Mouse (Mus musculus) cortical plate, adult 2 months (tissue): ENCODE measurements around the gene Dnajb2. TPM values are rescaled to one million over a fixed set of nuclear protein-coding genes. Genes with fewer than 3 reads are reported as not detected.
A peak's percentile ranks its signal among the peaks of the same experiment; 100 is the strongest.

Experiments
- H3K27ac ChIP-seq: fragments of 200-500 bp; 2 replicates; pipeline ENCODE4 v1.5.1; 2012; ENCODE audit warnings: low read length, control low read depth, inconsistent platforms; ENCODE audit not compliant: insufficient read depth
- H3K4me1 ChIP-seq: fragments of 200-500 bp; 2 replicates; pipeline ENCODE4 v1.6.1; 2011; ENCODE audit warnings: low read length; ENCODE audit not compliant: control insufficient read depth, insufficient read depth
- H3K4me3 ChIP-seq: fragments of 200-500 bp; 2 replicates; pipeline ENCODE4 v1.5.1; 2011; ENCODE audit warnings: mild to moderate bottlenecking, low read length, control low read depth; ENCODE audit not compliant: insufficient read depth
- CTCF ChIP-seq: fragments of 200-500 bp; IDR thresholded peaks from 2 replicates; pipeline ENCODE4 v1.5.1; 2011; ENCODE audit warnings: mild to moderate bottlenecking, control low read depth, low read length; ENCODE audit not compliant: insufficient read depth; ENCODE audit errors: extremely low read depth
- POLR2A ChIP-seq: fragments of 200-500 bp; IDR thresholded peaks from 2 replicates; pipeline ENCODE4 v1.6.1; 2011; ENCODE audit warnings: mild to moderate bottlenecking, low read length, control low read depth; ENCODE audit not compliant: insufficient read depth; ENCODE audit errors: extremely low read depth
- polyA plus RNA-seq: library from polyadenylated mRNA; depleted of rRNA; stranded (reverse); fragments of >200 nt; gene quantifications from 2 replicates; pipeline ENCODE4 v1.2.3, GENCODE M21; 2012; rRNA removed

Gene Dnajb2
- polyA plus RNA-seq, 1 experiment, result 115 TPM

DNA sequence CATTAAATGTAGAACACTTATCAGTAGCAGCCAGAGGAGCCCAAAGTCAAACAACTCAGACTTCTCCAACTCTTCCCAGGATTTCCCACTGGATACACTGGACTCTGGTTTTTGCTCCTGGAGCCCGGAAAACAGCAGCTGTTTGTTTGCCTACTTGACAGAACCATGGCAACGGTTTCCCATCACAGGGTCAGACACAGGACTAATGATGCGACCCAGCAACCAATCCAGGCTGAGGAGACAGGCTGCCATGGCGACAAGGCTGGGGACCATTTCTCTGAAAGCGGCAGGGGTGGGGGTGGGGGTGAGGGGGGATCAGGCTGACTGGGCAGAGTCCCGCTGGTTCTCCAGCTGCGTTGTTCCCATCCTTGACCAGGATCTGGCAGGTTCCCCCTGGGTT lies 53.2 kb downstream of the Dnajb2 start:
- H3K27ac ChIP-seq, result no peak overlapping the region
- H3K4me1 ChIP-seq, result peaks cover 6% of the 10 kb centered on the region
- no peak overlapping the region for H3K4me3 ChIP-seq
- TF ChIP-seq POLR2A, result no peak
- no peak for TF ChIP-seq CTCF

DNA sequence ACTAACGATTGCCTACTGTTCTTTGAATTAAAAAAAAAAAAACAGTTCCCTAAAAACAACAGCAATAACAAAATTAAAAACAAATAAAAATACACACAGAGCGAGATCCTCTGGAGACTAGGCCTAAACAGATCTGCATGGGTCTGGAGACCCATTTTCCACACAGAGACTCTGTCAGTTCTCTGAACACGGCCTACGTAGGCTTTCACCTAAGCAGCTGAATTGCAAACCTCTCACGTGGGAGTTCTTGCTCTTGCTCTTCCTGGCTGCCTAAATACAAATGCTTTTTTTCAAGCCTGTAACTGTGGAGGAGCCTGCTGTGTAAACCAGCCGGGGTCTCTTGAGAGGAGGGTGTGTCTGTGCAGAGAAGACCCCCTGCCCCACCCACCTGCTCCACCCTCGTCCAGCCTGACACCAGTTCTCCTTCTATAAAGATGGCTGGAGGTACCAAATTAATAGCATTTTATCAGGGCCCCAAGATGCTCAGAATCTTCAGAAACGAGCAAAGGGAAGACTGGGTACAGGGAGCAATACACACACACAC lies 53.8 kb downstream of the Dnajb2 start:
- Histone ChIP-seq H3K4me3 (no peak overlapping the region), H3K4me1 (peaks cover 6% of the 10 kb centered on the region), H3K27ac (peak overlapping the region; percentile 76)
- TF ChIP-seq CTCF, result no peak
- no peak for TF ChIP-seq POLR2A

DNA sequence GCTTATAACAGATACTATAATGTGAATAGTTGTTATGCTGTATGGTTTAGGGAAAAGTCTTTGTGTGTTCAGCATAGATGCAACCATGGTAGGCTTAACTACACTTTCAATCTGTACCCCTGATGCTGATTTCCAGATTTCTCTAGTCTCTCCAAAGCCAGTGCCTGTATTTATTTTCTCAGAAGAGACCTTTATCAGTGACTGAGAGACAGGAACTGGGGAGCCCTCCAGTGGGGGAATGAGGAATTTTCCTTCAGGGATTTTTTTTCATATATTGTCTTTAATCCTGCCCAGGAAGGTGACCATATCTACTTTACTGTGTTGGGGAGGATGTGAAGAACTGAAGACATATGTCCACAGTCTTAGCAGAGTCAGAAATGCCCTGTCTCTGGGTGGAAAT lies 54.4 kb downstream of the Dnajb2 start:
- Histone ChIP-seq H3K4me3 (no peak overlapping the region), H3K4me1 (peaks cover 6% of the 10 kb centered on the region), H3K27ac (no peak overlapping the region)
- TF ChIP-seq POLR2A (no peak), CTCF (peak; percentile 33; the same call in 1 of the 2 replicates)

DNA sequence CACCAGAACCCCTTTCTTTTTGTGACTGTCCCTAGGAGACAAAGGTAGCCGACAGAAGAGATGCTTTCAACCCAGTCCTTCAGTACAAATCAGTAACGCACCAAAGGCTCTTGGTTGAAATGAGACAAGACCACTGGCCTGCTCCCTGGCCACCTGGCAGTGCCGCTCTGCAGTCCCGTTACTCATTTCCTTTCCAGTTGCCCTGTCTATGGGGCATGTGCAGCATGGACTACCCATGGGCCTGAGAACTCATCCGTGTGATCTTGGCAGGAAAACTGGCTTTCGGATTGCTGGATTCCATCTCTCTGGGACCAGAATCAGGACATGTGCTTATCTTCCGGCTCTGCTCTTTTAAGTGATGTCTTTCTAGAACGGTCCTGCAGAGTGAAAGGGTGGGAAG lies 55.1 kb downstream of the Dnajb2 start:
- H3K27ac ChIP-seq, result no peak overlapping the region
- peaks cover 8% of the 10 kb centered on the region for H3K4me1 ChIP-seq
- no peak overlapping the region for H3K4me3 ChIP-seq
- TF ChIP-seq CTCF (no peak), POLR2A (no peak)

DNA sequence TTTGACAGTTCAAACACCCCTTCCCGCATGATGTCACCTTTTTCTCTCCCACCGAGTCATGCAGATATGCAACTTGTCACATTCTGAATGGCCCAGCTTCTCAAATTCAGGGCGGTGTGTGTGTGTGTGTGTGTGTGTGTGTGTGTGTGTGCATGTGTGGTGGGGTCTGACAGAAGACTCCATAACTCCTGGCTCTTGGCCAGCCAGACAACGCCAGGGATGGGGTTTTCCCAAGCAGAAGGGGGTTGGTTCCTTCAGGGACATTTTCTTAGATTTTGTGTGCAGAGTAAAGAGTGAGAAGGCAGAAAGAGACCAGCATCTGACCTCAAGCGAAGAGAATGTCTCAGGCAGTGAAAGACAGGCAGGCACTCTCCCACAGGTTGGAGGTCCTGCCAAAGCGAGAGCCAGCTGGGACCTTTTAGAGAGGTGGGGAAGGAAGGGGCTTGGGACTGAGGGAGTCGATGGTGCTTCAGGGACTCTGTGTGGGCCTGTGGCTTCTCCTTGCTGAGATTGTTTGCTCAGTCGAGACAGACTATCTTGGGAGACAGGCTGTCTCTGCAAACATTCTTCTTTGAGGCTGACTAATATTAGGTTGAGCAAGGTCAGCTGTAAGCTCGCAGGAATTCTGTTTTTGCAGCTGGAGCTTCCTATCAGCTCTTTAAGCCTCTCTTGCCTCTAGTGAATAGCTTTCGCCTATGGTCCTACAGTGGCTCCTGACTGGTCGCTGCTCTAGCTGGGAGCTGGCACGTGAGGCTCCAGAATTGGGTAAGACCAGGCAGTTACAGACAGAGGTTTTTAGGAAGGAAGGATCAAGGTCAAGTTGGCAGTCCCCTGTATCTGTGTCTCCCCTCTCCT lies 56.5 kb downstream of the Dnajb2 start:
- TF ChIP-seq CTCF (no peak), POLR2A (no peak)
- H3K27ac ChIP-seq, result no peak overlapping the region
- no peak overlapping the region for H3K4me3 ChIP-seq
- peaks cover 8% of the 10 kb centered on the region for H3K4me1 ChIP-seq

DNA sequence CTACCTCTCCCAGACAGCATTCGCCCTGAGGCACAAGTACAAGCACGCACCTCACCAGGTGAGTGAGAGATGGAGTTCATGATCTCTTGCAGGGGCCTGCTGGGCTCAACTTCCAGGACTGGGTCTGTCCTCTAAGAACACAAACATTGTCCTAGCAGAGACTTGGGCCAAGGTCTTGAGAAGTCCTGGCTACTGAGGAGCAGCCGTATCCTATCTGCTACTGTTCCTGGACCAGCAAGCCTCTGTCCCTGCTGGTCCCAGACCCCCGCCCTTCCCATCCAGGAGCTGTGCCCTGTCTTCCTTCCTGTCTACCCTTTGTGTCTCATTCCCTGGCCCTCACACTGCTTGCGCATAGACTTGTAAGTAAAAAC lies 57.1 kb downstream of the Dnajb2 start:
- no peak for TF ChIP-seq POLR2A
- no peak overlapping the region for H3K27ac ChIP-seq
- no peak overlapping the region for H3K4me3 ChIP-seq
- H3K4me1 ChIP-seq, result peaks cover 5% of the 10 kb centered on the region

DNA sequence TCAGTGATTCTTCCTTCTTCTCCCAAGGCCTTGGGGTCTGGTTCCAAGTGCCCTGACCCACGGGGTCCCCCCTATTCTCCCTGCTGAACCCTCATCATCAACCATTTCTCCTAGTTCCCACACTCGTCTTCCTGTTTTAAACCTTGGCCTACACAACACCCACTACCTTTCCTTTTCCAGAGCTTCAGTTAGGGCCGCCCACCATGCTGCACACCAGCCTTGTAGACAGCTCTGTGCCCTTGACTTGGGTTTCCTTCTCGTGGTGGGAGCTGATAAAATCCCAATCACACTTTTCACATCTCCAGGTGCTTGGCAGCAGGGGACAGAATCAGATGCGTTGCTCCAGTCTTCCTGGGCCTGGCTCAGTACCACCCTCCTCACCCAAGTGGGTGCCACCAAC lies 58.1 kb downstream of the Dnajb2 start:
- H3K4me1 ChIP-seq, result peaks cover 3% of the 10 kb centered on the region
- TF ChIP-seq POLR2A (no peak), CTCF (no peak)
- no peak overlapping the region for H3K27ac ChIP-seq
- H3K4me3 ChIP-seq, result no peak overlapping the region

Other genes with a start within 250 kb of the Dnajb2 start
- 2.0 and 2.2 TPM in 2 replicates for gene Nhej1, start 111.2 kb upstream of the Dnajb2 start, polyA plus RNA-seq
- 1.7 and 1.9 TPM in 2 replicates for gene Slc23a3, start 102.5 kb upstream of the Dnajb2 start, polyA plus RNA-seq
- gene Cnppd1, start 93.7 kb upstream of the Dnajb2 start, polyA plus RNA-seq, result 36.9 TPM in 2 replicates
- 227 and 233 TPM in 2 replicates for gene Retreg2, start 93.6 kb upstream of the Dnajb2 start, polyA plus RNA-seq
- gene Zfand2b, start 67.8 kb upstream of the Dnajb2 start, polyA plus RNA-seq, result 64.3 and 64.9 TPM in 2 replicates
- 23.8 and 25.7 TPM in 2 replicates for gene Abcb6, start 56.0 kb upstream of the Dnajb2 start, polyA plus RNA-seq
- 47.4 and 54.1 TPM in 2 replicates for gene Ankzf1, start 44.3 kb upstream of the Dnajb2 start, polyA plus RNA-seq
- gene Atg9a, start 44.2 kb upstream of the Dnajb2 start, polyA plus RNA-seq, result 124 and 129 TPM in 2 replicates
- 20.4 and 21.2 TPM in 2 replicates for gene Glb1l, start 25.6 kb upstream of the Dnajb2 start, polyA plus RNA-seq
- gene Stk16, start 25.6 kb upstream of the Dnajb2 start, polyA plus RNA-seq, result 159 and 172 TPM in 2 replicates
- 345 and 362 TPM in 2 replicates for gene Tuba4a, start 16.5 kb upstream of the Dnajb2 start, polyA plus RNA-seq
- not detected in 2 replicates for gene A630095N17Rik, start 4.3 kb upstream of the Dnajb2 start, polyA plus RNA-seq
- 405 TPM in 2 replicates for gene Ptprn, start 28.1 kb downstream of the Dnajb2 start, polyA plus RNA-seq
- 138 and 162 TPM in 2 replicates for gene Resp18, start 42.0 kb downstream of the Dnajb2 start, polyA plus RNA-seq
- 73.6 and 74.4 TPM in 2 replicates for gene Dnpep, start 81.6 kb downstream of the Dnajb2 start, polyA plus RNA-seq
- gene Des, start 123.9 kb downstream of the Dnajb2 start, polyA plus RNA-seq, result 3.0 and 3.2 TPM in 2 replicates
- gene Speg, start 138.9 kb downstream of the Dnajb2 start, polyA plus RNA-seq, result 164 and 170 TPM in 2 replicates
- gene Gmppa, start 199.5 kb downstream of the Dnajb2 start, polyA plus RNA-seq, result 103 and 104 TPM in 2 replicates
- gene Asic4, start 214.0 kb downstream of the Dnajb2 start, polyA plus RNA-seq, result 4.6 and 8.3 TPM in 2 replicates
- 78.0 and 81.6 TPM in 2 replicates for gene Chpf, start 242.9 kb downstream of the Dnajb2 start, polyA plus RNA-seq
- gene Tmem198, start 243.1 kb downstream of the Dnajb2 start, polyA plus RNA-seq, result 103 and 108 TPM in 2 replicates